Mouse (Mus musculus): ENCODE measurements around the gene Mgll. TPM values are rescaled to one million over a fixed set of nuclear protein-coding genes. Genes with fewer than 3 reads are reported as not detected.

Mgll gene
- total RNA-seq, 2 experiments from 2014 or later, result 83.6 to 88.1 TPM

- no peak for DNase-seq (ENCODE audit: low spot score in 2 of 2)
These were observed 119.0 kb downstream of the Mgll start for GRCm38 (mm10) chr6:88843241-88843640.

- no peak for DNase-seq (ENCODE audit: low spot score in 2 of 2)
These were observed 119.8 kb downstream of the Mgll start for GRCm38 (mm10) chr6:88843781-88844725.

- DNase-seq (ENCODE audit: low spot score in 2 of 2), result no peak
These were observed 120.8 kb downstream of the Mgll start for GRCm38 (mm10) chr6:88844901-88845565.

GRCm38 (mm10) chr6:88847571-88847970 lies 123.4 kb downstream of the Mgll start:
- no peak for DNase-seq (ENCODE audit: low spot score in 2 of 2)

GRCm38 (mm10) chr6:88849270-88849669 lies 125.1 kb downstream of the Mgll start:
- no peak for DNase-seq (ENCODE audit: low spot score in 2 of 2)

- DNase-seq (ENCODE audit: low spot score in 2 of 2), result no peak
These were observed 125.8 kb downstream of the Mgll start for GRCm38 (mm10) chr6:88850034-88850433.

GRCm38 (mm10) chr6:88854509-88854908 lies 130.3 kb downstream of the Mgll start:
- DNase-seq (ENCODE audit: low spot score in 2 of 2), result no peak

- no peak for DNase-seq (ENCODE audit: low spot score in 2 of 2)
These were observed 131.4 kb downstream of the Mgll start for GRCm38 (mm10) chr6:88855636-88856035.

- DNase-seq (ENCODE audit: low spot score in 2 of 2), result no peak
These were observed 133.0 kb downstream of the Mgll start for GRCm38 (mm10) chr6:88857249-88857648.

GRCm38 (mm10) chr6:88857830-88858229 lies 133.6 kb downstream of the Mgll start:
- no peak for DNase-seq (ENCODE audit: low spot score in 2 of 2)

- no peak for DNase-seq (ENCODE audit: low spot score in 2 of 2)
These were observed 134.1 kb downstream of the Mgll start for GRCm38 (mm10) chr6:88858341-88858740.

GRCm38 (mm10) chr6:88860914-88861313 lies 136.7 kb downstream of the Mgll start:
- no peak for DNase-seq (ENCODE audit: low spot score in 2 of 2)

GRCm38 (mm10) chr6:88865704-88866103 lies 141.5 kb downstream of the Mgll start:
- DNase-seq (ENCODE audit: low spot score in 2 of 2), result no peak

GRCm38 (mm10) chr6:88869459-88869858 lies 145.2 kb downstream of the Mgll start:
- DNase-seq (ENCODE audit: low spot score in 2 of 2), result no peak

- no peak for DNase-seq (ENCODE audit: low spot score in 2 of 2)
These were observed 146.4 kb downstream of the Mgll start for GRCm38 (mm10) chr6:88870594-88870993.

- no peak for DNase-seq (ENCODE audit: low spot score in 2 of 2)
These were observed 147.3 kb downstream of the Mgll start for GRCm38 (mm10) chr6:88871546-88871945.

GRCm38 (mm10) chr6:88872811-88873210 lies 148.6 kb downstream of the Mgll start:
- no peak for DNase-seq (ENCODE audit: low spot score in 2 of 2)

GRCm38 (mm10) chr6:88873965-88874867 lies 150.0 kb downstream of the Mgll start:
- no peak for DNase-seq (ENCODE audit: low spot score in 2 of 2)

GRCm38 (mm10) chr6:88874868-88875508 lies 150.8 kb downstream of the Mgll start, which contains the start of gene Podxl2:
Gene Podxl2, minus strand, starts transcription at chr6:88875044.
- DNase-seq (ENCODE audit: low spot score in 2 of 2), result peak; percentile 49 to 56

Data from adrenal gland, postnatal 4 days (tissue).